Mouse (Mus musculus) fibroblast of lung, adult 2 months (primary cell): ENCODE measurements around the gene Pdzd2.
A peak's percentile ranks its signal among the peaks of the same experiment; 100 is the strongest.

Experiments
- DNase-seq: peaks from one replicate; pipeline ENCODE4 v3.0.0-alpha.2; 2011; ENCODE audit warnings: low read depth

Gene Pdzd2

GRCm38 (mm10) chr15:12623521-12623920 lies 116.2 kb downstream of the Pdzd2 start:
- no peak for DNase-seq

GRCm38 (mm10) chr15:12622701-12623100 lies 117.0 kb downstream of the Pdzd2 start:
- no peak for DNase-seq

- no peak for DNase-seq
Observed at GRCm38 (mm10) chr15:12622093-12622643, 117.6 kb downstream of the Pdzd2 start.

GRCm38 (mm10) chr15:12619273-12619672 lies 120.5 kb downstream of the Pdzd2 start:
- DNase-seq, result no peak

GRCm38 (mm10) chr15:12617651-12618050 lies 122.1 kb downstream of the Pdzd2 start:
- no peak for DNase-seq

GRCm38 (mm10) chr15:12617220-12617619 lies 122.5 kb downstream of the Pdzd2 start:
- DNase-seq, result no peak

- no peak for DNase-seq
Observed at GRCm38 (mm10) chr15:12614944-12615878, 124.5 kb downstream of the Pdzd2 start.

- DNase-seq, result peak; percentile 31
Observed at GRCm38 (mm10) chr15:12614011-12614410, 125.7 kb downstream of the Pdzd2 start.

- peak; percentile 62 for DNase-seq
Observed at GRCm38 (mm10) chr15:12612944-12613675, 126.6 kb downstream of the Pdzd2 start.

GRCm38 (mm10) chr15:12608090-12608489 lies 131.6 kb downstream of the Pdzd2 start:
- DNase-seq, result no peak

GRCm38 (mm10) chr15:12606306-12606705 lies 133.4 kb downstream of the Pdzd2 start:
- no peak for DNase-seq

- DNase-seq, result no peak
Observed at GRCm38 (mm10) chr15:12605239-12605993, 134.3 kb downstream of the Pdzd2 start.

- DNase-seq, result no peak
Observed at GRCm38 (mm10) chr15:12603674-12604073, 136.1 kb downstream of the Pdzd2 start.

GRCm38 (mm10) chr15:12593094-12593493 lies 146.6 kb downstream of the Pdzd2 start:
- DNase-seq, result no peak

GRCm38 (mm10) chr15:12592628-12593027 lies 147.1 kb downstream of the Pdzd2 start:
- DNase-seq, result no peak

- DNase-seq, result no peak
Observed at GRCm38 (mm10) chr15:12588661-12589060, 151.1 kb downstream of the Pdzd2 start.

- DNase-seq, result no peak
Observed at GRCm38 (mm10) chr15:12586852-12587424, 152.8 kb downstream of the Pdzd2 start.

GRCm38 (mm10) chr15:12586154-12586553 lies 153.6 kb downstream of the Pdzd2 start:
- peak; percentile 34 for DNase-seq

- DNase-seq, result no peak
Observed at GRCm38 (mm10) chr15:12583051-12583450, 156.7 kb downstream of the Pdzd2 start.

GRCm38 (mm10) chr15:12582471-12582870 lies 157.3 kb downstream of the Pdzd2 start:
- DNase-seq, result peak; percentile 13

GRCm38 (mm10) chr15:12579196-12579595 lies 160.5 kb downstream of the Pdzd2 start:
- DNase-seq, result no peak

GRCm38 (mm10) chr15:12578276-12578675 lies 161.4 kb downstream of the Pdzd2 start:
- DNase-seq, result peak; percentile 8
